Mouse (Mus musculus): ENCODE measurements around the gene Dtx2.

DNA sequence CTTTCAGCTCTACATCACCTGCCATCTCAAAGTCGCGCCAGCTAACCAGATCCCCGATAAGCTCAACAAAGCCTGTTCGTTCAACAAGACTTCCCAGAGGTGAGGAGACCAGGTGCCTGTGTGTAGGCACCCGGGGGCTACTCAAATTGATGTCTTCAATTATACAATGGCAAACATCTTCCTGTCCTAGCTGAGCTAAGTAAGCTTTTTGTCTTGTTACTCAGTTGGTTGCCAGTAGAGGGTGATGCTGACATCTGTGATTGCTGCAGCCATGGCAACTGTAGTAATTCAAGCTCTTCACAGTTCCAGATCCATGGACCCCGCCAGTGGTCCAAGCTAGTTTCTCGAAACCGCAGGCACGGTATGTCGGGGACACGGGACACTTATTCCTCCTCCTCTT lies 7.4 kb upstream of the Dtx2 start:
- TF ChIP-seq CTCF (conservative IDR thresholded peaks at IDR 0.05; ENCODE audit: insufficient read depth, insufficient read length, low read depth, low read length) (no peak), POLR2A (IDR thresholded peaks at IDR 0.05; ENCODE audit: low read depth, low read length) (no peak)

Data from kidney, adult 2 months (tissue).